Mouse (Mus musculus) megakaryocyte, embryonic 14.5 days (primary cell): ENCODE data around the gene Becn1.

Source experiments
- FLI1 ChIP-seq: IDR thresholded peaks from 2 replicates; pipeline ENCODE4 v1.6.1; 2012; ENCODE audit warnings: low read length, inconsistent platforms, mixed read lengths
- GATA1 ChIP-seq: IDR thresholded peaks from 3 replicates; pipeline ENCODE4 v1.6.1; 2012; ENCODE audit warnings: mixed read lengths, low read length, inconsistent platforms, borderline replicate concordance

DNA sequence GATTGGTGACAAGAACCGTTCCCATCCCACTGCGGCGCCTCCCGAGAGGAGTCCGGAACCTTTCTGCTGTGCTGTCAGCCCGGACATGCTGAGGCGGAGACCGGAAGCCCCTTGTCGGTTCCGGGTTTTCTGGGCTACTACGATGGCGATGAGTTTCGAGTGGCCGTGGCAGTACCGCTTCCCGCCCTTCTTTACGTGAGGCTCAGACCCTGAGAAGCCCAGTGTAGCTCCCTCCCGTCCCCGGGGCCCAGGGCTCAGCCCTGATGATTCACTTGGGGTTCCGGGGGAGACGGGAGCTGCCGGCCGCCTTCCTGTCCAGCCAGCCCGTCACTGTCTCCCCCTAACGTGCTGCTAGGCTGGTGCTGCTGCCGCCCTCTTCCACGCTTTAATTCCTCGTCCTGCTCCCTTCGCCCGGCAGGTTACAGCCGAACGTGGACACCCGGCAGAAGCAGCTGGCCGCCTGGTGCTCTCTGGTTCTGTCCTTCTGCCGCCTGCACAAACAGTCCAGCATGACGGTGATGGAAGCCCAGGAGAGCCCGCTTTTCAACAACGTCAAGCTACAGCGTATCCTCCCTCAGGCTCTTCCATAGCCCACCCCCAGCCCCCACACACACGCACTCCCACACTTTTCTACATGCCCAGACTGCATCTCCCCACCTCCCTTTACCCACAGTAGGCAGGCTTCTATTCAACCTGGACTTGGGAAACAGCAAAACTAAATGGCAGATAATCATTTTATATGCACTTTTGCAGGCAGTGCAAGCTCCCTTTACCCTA is 48.3 kb downstream of the Becn1 start, which contains the start of gene Vps25:
- no peak for TF ChIP-seq GATA1
- TF ChIP-seq FLI1, result no peak
